Mouse (Mus musculus): ENCODE results near the gene Efnb1. TPM values are rescaled to one million over a fixed set of nuclear protein-coding genes. Genes with fewer than 3 reads are reported as not detected.

Gene Efnb1
- polyA plus RNA-seq, 1 experiment from 2014 or later, result 4.8 TPM

GRCm38 (mm10) chrX:99153266-99153646 is 17.3 kb downstream of the Efnb1 start:
- no peak for DNase-seq (ENCODE audit: low spot score)

GRCm38 (mm10) chrX:99154358-99154757 is 18.4 kb downstream of the Efnb1 start:
- DNase-seq (ENCODE audit: low spot score), result no peak

- DNase-seq (ENCODE audit: low spot score), result no peak
Measured at GRCm38 (mm10) chrX:99159020-99159419, 23.1 kb downstream of the Efnb1 start.

GRCm38 (mm10) chrX:99164111-99164510 is 28.2 kb downstream of the Efnb1 start:
- no peak for DNase-seq (ENCODE audit: low spot score)

- DNase-seq (ENCODE audit: low spot score), result no peak
Measured at GRCm38 (mm10) chrX:99164855-99165368, 29.0 kb downstream of the Efnb1 start.

- DNase-seq (ENCODE audit: low spot score), result no peak
Measured at GRCm38 (mm10) chrX:99167014-99167413, 31.1 kb downstream of the Efnb1 start.

GRCm38 (mm10) chrX:99167550-99167949 is 31.6 kb downstream of the Efnb1 start:
- DNase-seq (ENCODE audit: low spot score), result no peak

GRCm38 (mm10) chrX:99172301-99172700 is 36.4 kb downstream of the Efnb1 start:
- DNase-seq (ENCODE audit: low spot score), result no peak

- no peak for DNase-seq (ENCODE audit: low spot score)
Measured at GRCm38 (mm10) chrX:99185081-99185596, 49.2 kb downstream of the Efnb1 start.

GRCm38 (mm10) chrX:99186497-99187435 is 50.8 kb downstream of the Efnb1 start:
- no peak for DNase-seq (ENCODE audit: low spot score)

GRCm38 (mm10) chrX:99191441-99192087 is 55.6 kb downstream of the Efnb1 start:
- no peak for DNase-seq (ENCODE audit: low spot score)

GRCm38 (mm10) chrX:99196910-99197309 is 61.0 kb downstream of the Efnb1 start:
- DNase-seq (ENCODE audit: low spot score), result no peak

GRCm38 (mm10) chrX:99198532-99198931 is 62.6 kb downstream of the Efnb1 start:
- no peak for DNase-seq (ENCODE audit: low spot score)

Other genes starting within 250 kb of the Efnb1 start
- 2.2 and 2.6 TPM in 2 replicates for gene Ophn1, start 245.1 kb upstream of the Efnb1 start, polyA plus RNA-seq (2015; fragmentation: Nextera tagmentation; extraction: Ambion mirVana)
- 20.8 and 25.1 TPM in 2 replicates for gene Yipf6, start 199.8 kb upstream of the Efnb1 start, polyA plus RNA-seq (2015; fragmentation: Nextera tagmentation; extraction: Ambion mirVana)
- gene Stard8, start 132.9 kb upstream of the Efnb1 start, polyA plus RNA-seq (2015; fragmentation: Nextera tagmentation; extraction: Ambion mirVana), result 1.7 and 1.9 TPM in 2 replicates

Measured in thymus, postnatal 0 days (tissue).